Mouse (Mus musculus): ENCODE measurements around the gene Oxt.
A peak's percentile ranks its signal among the peaks of the same experiment; 100 is the strongest.
"Not testable (repeated sequence)": the region's sequence is repeated elsewhere in the genome, so short reads cannot be mapped to it uniquely, and the experiment has no call there.

The Oxt gene

GRCm38 (mm10) chr2:130575873-130576272 lies at the start of gene Oxt:
Gene Oxt, plus strand, starts transcription at chr2:130576173.
- no peak for DNase-seq

GRCm38 (mm10) chr2:130528457-130528856 lies 47.5 kb upstream of the Oxt start:
- DNase-seq = peak; percentile 12

GRCm38 (mm10) chr2:130529290-130529689 lies 46.7 kb upstream of the Oxt start:
- DNase-seq = no peak

GRCm38 (mm10) chr2:130529925-130530324 lies 46.0 kb upstream of the Oxt start:
- no peak for DNase-seq

- no peak for DNase-seq
Measured at GRCm38 (mm10) chr2:130532201-130532600, 43.8 kb upstream of the Oxt start.

GRCm38 (mm10) chr2:130535017-130535416 lies 41.0 kb upstream of the Oxt start:
- no peak for DNase-seq

GRCm38 (mm10) chr2:130536890-130537289 lies 39.1 kb upstream of the Oxt start:
- no peak for DNase-seq

- no peak for DNase-seq
Measured at GRCm38 (mm10) chr2:130538876-130539546, 37.0 kb upstream of the Oxt start.

GRCm38 (mm10) chr2:130540266-130540665 lies 35.7 kb upstream of the Oxt start:
- no peak for DNase-seq

GRCm38 (mm10) chr2:130546957-130547356 lies 29.0 kb upstream of the Oxt start:
- no peak for DNase-seq

- DNase-seq = no peak
Measured at GRCm38 (mm10) chr2:130554841-130555240, 21.1 kb upstream of the Oxt start.

- DNase-seq = no peak
Measured at GRCm38 (mm10) chr2:130556292-130556691, 19.7 kb upstream of the Oxt start.

- DNase-seq = no peak
Measured at GRCm38 (mm10) chr2:130557462-130557861, 18.5 kb upstream of the Oxt start.

GRCm38 (mm10) chr2:130558015-130558414 lies 18.0 kb upstream of the Oxt start:
- DNase-seq = no peak

- peak; percentile 88 for DNase-seq
Measured at GRCm38 (mm10) chr2:130563212-130564055, 12.5 kb upstream of the Oxt start, which contains the start of gene Mrps26. Gene Mrps26, plus strand, starts transcription at chr2:130563742.

- DNase-seq = peak; percentile 22
Measured at GRCm38 (mm10) chr2:130564063-130564462, 11.9 kb upstream of the Oxt start.

- DNase-seq = no peak
Measured at GRCm38 (mm10) chr2:130564983-130565382, 11.0 kb upstream of the Oxt start.

- DNase-seq = no peak
Measured at GRCm38 (mm10) chr2:130568921-130569320, 7.1 kb upstream of the Oxt start.

GRCm38 (mm10) chr2:130569926-130570325 lies 6.0 kb upstream of the Oxt start:
- DNase-seq = no peak

- no peak for DNase-seq
Measured at GRCm38 (mm10) chr2:130574960-130575359, 1.0 kb upstream of the Oxt start.

GRCm38 (mm10) chr2:130576564-130576963 lies 591 bp downstream of the Oxt start:
- DNase-seq = not testable (repeated sequence)

GRCm38 (mm10) chr2:130577021-130577420 lies 1.0 kb downstream of the Oxt start:
- no peak for DNase-seq

- DNase-seq = no peak
Measured at GRCm38 (mm10) chr2:130577632-130578031, 1.7 kb downstream of the Oxt start.

- peak; percentile 58 for DNase-seq
Measured at GRCm38 (mm10) chr2:130578148-130578547, 2.2 kb downstream of the Oxt start.

All from right cerebral cortex, postnatal 4 days (tissue).